Mouse (Mus musculus): ENCODE data around the gene Cryge. TPM values are rescaled to one million over a fixed set of nuclear protein-coding genes. Genes with fewer than 3 reads are reported as not detected.

Gene Cryge
- polyA plus RNA-seq (2012; rRNA removed), result 2.8 and 4.8 TPM in 2 replicates

GRCm38 (mm10) chr1:65050952-65051351 is at the start of gene Cryge:
Gene Cryge, minus strand, starts transcription at chr1:65051149.

GRCm38 (mm10) chr1:65082188-65082587 is 31.2 kb upstream of the Cryge start, which contains the start of gene Crygb:
Gene Crygb, minus strand, starts transcription at chr1:65082288.

GRCm38 (mm10) chr1:65073589-65073988 is 22.6 kb upstream of the Cryge start, which contains the start of gene Crygc:
Gene Crygc, minus strand, starts transcription at chr1:65073689.

GRCm38 (mm10) chr1:65063352-65063751 is 12.4 kb upstream of the Cryge start, which contains the start of gene Crygd:
Gene Crygd, minus strand, starts transcription at chr1:65063452.

GRCm38 (mm10) chr1:65032641-65033040 is 18.3 kb downstream of the Cryge start, which contains the start of gene Akr1cl:
Gene Akr1cl, minus strand, starts transcription at chr1:65032759.

Other genes with a start within 250 kb of the Cryge start
- 5.4 and 6.4 TPM in 2 replicates for gene Plekhm3, start 94.3 kb downstream of the Cryge start, polyA plus RNA-seq (2012; rRNA removed)
- 407 and 604 TPM in 2 replicates for gene Akr1cl, start 18.4 kb downstream of the Cryge start, polyA plus RNA-seq (2012; rRNA removed)
- gene Crygd, start 12.3 kb upstream of the Cryge start, polyA plus RNA-seq (2012; rRNA removed), result 0.66 TPM in 1 of 2 replicates, not detected in the other
- gene Crygc, start 22.5 kb upstream of the Cryge start, polyA plus RNA-seq (2012; rRNA removed), result 0.44 TPM in 2 replicates
- 0.79 and 1.2 TPM in 2 replicates for gene Crygb, start 31.1 kb upstream of the Cryge start, polyA plus RNA-seq (2012; rRNA removed)
- gene Cryga, start 52.2 kb upstream of the Cryge start, polyA plus RNA-seq (2012; rRNA removed), result 0.52 and 0.77 TPM in 2 replicates
- 0.26 and 0.38 TPM in 2 replicates for gene Gm28845, start 68.4 kb upstream of the Cryge start, polyA plus RNA-seq (2012; rRNA removed)
- 5.9 and 6.0 TPM in 2 replicates for gene D630023F18Rik, start 72.1 kb upstream of the Cryge start, polyA plus RNA-seq (2012; rRNA removed)
- gene Idh1, start 135.4 kb upstream of the Cryge start, polyA plus RNA-seq (2012; rRNA removed), result 113 and 137 TPM in 2 replicates
- gene Pikfyve, start 135.5 kb upstream of the Cryge start, polyA plus RNA-seq (2012; rRNA removed), result 5.3 and 7.0 TPM in 2 replicates
- 0.06 TPM in 1 of 2 replicates, not detected in the other for gene Pth2r, start 230.9 kb upstream of the Cryge start, polyA plus RNA-seq (2012; rRNA removed)